Mouse (Mus musculus) heart, adult 2 months (tissue): ENCODE measurements around the gene Marf1.

Source experiments
- CTCF ChIP-seq: fragments of 200-600 bp; IDR thresholded peaks from 2 replicates; pipeline ENCODE4 v1.8.1; 2022; ENCODE audit warnings: antibody characterized with exemption, mild to moderate bottlenecking, moderate library complexity
- EP300 ChIP-seq: fragments of 200-500 bp; IDR thresholded peaks from 2 replicates; pipeline ENCODE4 v1.6.1; 2011; ENCODE audit warnings: low read depth, low read length, control low read depth; ENCODE audit not compliant: insufficient read depth
- POLR2A ChIP-seq: fragments of 200-500 bp; IDR thresholded peaks from 2 replicates; pipeline ENCODE4 v1.6.1; 2011; ENCODE audit warnings: mild to moderate bottlenecking, low read depth, low read length, control low read depth; ENCODE audit not compliant: insufficient read depth

DNA sequence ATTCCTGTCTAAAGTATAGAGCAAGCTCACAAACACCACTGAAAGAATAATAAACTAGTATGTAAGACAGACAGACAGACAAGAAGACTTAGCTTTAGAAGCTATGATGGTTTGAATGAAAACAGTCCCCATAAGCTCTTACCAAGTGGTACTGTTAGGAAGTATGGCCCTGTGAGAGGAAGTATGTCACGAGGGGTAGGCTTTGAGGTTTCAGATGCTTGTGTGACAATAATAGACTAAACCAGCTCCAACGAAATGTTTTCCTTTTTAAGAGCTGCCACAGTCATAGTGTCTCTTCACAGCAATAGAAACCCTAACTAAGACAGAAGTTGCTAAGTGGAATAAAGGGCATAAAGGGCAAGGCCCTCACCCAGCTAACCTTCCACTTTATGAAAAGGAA lies 28.1 kb downstream of the Marf1 start:
- no peak for TF ChIP-seq POLR2A
- no peak for TF ChIP-seq CTCF
- TF ChIP-seq EP300, result no peak
